Mouse (Mus musculus) kidney, adult 2 months (tissue): Measurements from ENCODE around the gene Gm10912.

Source experiments
- CTCF ChIP-seq: fragments of 200-500 bp; conservative IDR thresholded peaks from 2 replicates; pipeline ENCODE4 v1.5.1; 2011; ENCODE audit warnings: low read depth, mild to moderate bottlenecking, control low read depth, low read length, moderate library complexity, mixed read lengths; ENCODE audit not compliant: insufficient read depth, insufficient read length
- POLR2A ChIP-seq: fragments of 200-500 bp; IDR thresholded peaks from one replicate; pipeline ENCODE4 v1.6.1; 2011; ENCODE audit warnings: low read depth, low read length, control low read depth

- no peak for TF ChIP-seq POLR2A
- TF ChIP-seq CTCF, result no peak
Measured at GRCm38 (mm10) chr2:104028139-104028723, 37.4 kb upstream of the Gm10912 start, which contains the start of gene 4931422A03Rik.
